Mouse (Mus musculus) hindlimb bud, embryonic 11.5 days (tissue): ENCODE results near the gene Spsb2.

Source experiments
- DNase-seq: peaks from one replicate; pipeline ENCODE4 v3.0.0-alpha.2; 2012; ENCODE audit warnings: low read depth, low spot score; ENCODE audit errors: extremely low spot score

Gene Spsb2

GRCm38 (mm10) chr6:124808358-124809012 is at the start of gene Spsb2:
Gene Spsb2, plus strand, starts transcription at chr6:124808661.
- DNase-seq: no peak

- DNase-seq: no peak
These were observed 49.6 kb upstream of the Spsb2 start for GRCm38 (mm10) chr6:124758849-124759232.

GRCm38 (mm10) chr6:124759259-124759658 is 49.2 kb upstream of the Spsb2 start:
- peak; percentile 79 for DNase-seq

GRCm38 (mm10) chr6:124765951-124766350 is 42.5 kb upstream of the Spsb2 start:
- DNase-seq: no peak

- no peak for DNase-seq
These were observed 40.9 kb upstream of the Spsb2 start for GRCm38 (mm10) chr6:124767536-124767919.

GRCm38 (mm10) chr6:124767920-124768703 is 40.3 kb upstream of the Spsb2 start:
- no peak for DNase-seq

GRCm38 (mm10) chr6:124768704-124769044 is 39.8 kb upstream of the Spsb2 start:
- DNase-seq: no peak

GRCm38 (mm10) chr6:124769101-124769765 is 39.2 kb upstream of the Spsb2 start, which contains the start of gene Eno2:
Gene Eno2, minus strand, starts transcription at chr6:124769673.
- no peak for DNase-seq

- no peak for DNase-seq
These were observed 38.4 kb upstream of the Spsb2 start for GRCm38 (mm10) chr6:124770013-124770412.

- DNase-seq: no peak
These were observed 38.0 kb upstream of the Spsb2 start for GRCm38 (mm10) chr6:124770511-124770910.

- peak; percentile 63 for DNase-seq
These were observed 29.1 kb upstream of the Spsb2 start, which contains the start of gene Lrrc23 for GRCm38 (mm10) chr6:124779222-124779983. Gene Lrrc23, minus strand, starts transcription at chr6:124779727.

GRCm38 (mm10) chr6:124779984-124780416 is 28.5 kb upstream of the Spsb2 start:
- DNase-seq: no peak

GRCm38 (mm10) chr6:124780917-124781316 is 27.5 kb upstream of the Spsb2 start:
- DNase-seq: no peak

- no peak for DNase-seq
These were observed 26.0 kb upstream of the Spsb2 start for GRCm38 (mm10) chr6:124782436-124782835.

- no peak for DNase-seq
These were observed 21.6 kb upstream of the Spsb2 start for GRCm38 (mm10) chr6:124786756-124787420.

GRCm38 (mm10) chr6:124787722-124788121 is 20.7 kb upstream of the Spsb2 start:
- DNase-seq: no peak

GRCm38 (mm10) chr6:124789519-124789918 is 18.9 kb upstream of the Spsb2 start:
- DNase-seq: no peak

- no peak for DNase-seq
These were observed 18.3 kb upstream of the Spsb2 start for GRCm38 (mm10) chr6:124790121-124790520.

- no peak for DNase-seq
These were observed 16.6 kb upstream of the Spsb2 start for GRCm38 (mm10) chr6:124791911-124792310.

GRCm38 (mm10) chr6:124795781-124796180 is 12.7 kb upstream of the Spsb2 start:
- no peak for DNase-seq

- DNase-seq: no peak
These were observed 12.3 kb upstream of the Spsb2 start for GRCm38 (mm10) chr6:124796200-124796599.
